Mouse (Mus musculus) heart, adult 2 months (tissue): ENCODE data around the gene Pde3b.

Experiments used
- CTCF ChIP-seq: fragments of 200-600 bp; IDR thresholded peaks from 2 replicates; pipeline ENCODE4 v1.8.1; 2022; ENCODE audit warnings: antibody characterized with exemption, mild to moderate bottlenecking, moderate library complexity
- EP300 ChIP-seq: fragments of 200-500 bp; IDR thresholded peaks from 2 replicates; pipeline ENCODE4 v1.6.1; 2011; ENCODE audit warnings: low read depth, low read length, control low read depth; ENCODE audit not compliant: insufficient read depth

- TF ChIP-seq CTCF (peak; percentile 18; the same call in 1 of the 2 replicates), EP300 (no peak)
Observed at GRCm38 (mm10) chr7:114494033-114494432, 79.0 kb downstream of the Pde3b start.
